In genomic region chr13:58387948-58388347, GRCm38 (mm10) we compare ENCODE assay signal across 8 mouse cellular contexts. TPM values are rescaled to one million over a fixed set of nuclear protein-coding genes. Genes with fewer than 3 reads are reported as not detected.
DNase-seq lines count a peak whose midpoint lies in the region; ATAC-seq lines count a peak whose summit lies in the region.

No protein-coding gene starts in this region.

- ATAC-seq in forebrain, embryonic 16.5 days, result peak; percentile 65
- ATAC-seq in hindbrain, embryonic 13.5 days (ENCODE audit: low FRiP score), result 0 out of 2 replicates have a peak, but pooled peaks have one; percentile 43

- no peak overlapping the region for H3K27ac ChIP-seq in forebrain, embryonic 16.5 days (ENCODE audit: low read length)
- H3K27ac ChIP-seq in hindbrain, embryonic 13.5 days, result no peak overlapping the region; the same call in 1 of the 2 replicates

- H3K36me3 ChIP-seq in forebrain, embryonic 16.5 days (ENCODE audit: control insufficient read depth, insufficient read depth), result peaks cover 8% of the 10 kb centered on the region
- H3K36me3 ChIP-seq in hindbrain, embryonic 13.5 days, result peaks cover 24% of the 10 kb centered on the region

- no peak overlapping the region for H3K4me2 ChIP-seq in forebrain, embryonic 16.5 days (ENCODE audit: low read length)
- no peak overlapping the region for H3K4me2 ChIP-seq in hindbrain, embryonic 13.5 days

- WGBS in forebrain, embryonic 16.5 days, result 10% methylated on average over 7 of the region's 7 CpGs
- 19% methylated on average over 7 of the region's 7 CpGs for WGBS in hindbrain, embryonic 13.5 days

- H3K9me3 ChIP-seq in forebrain, embryonic 16.5 days (ENCODE audit: control insufficient read depth, low read length), result no peaks in the 10 kb centered on the region
- no peaks in the 10 kb centered on the region for H3K9me3 ChIP-seq in hindbrain, embryonic 13.5 days

- H3K4me1 ChIP-seq in forebrain, embryonic 16.5 days (replicated peaks; ENCODE audit: control insufficient read depth, insufficient read depth, low read length), result peaks cover 9% of the 10 kb centered on the region; the same call in 1 of the 2 replicates
- peaks cover 13% of the 10 kb centered on the region for H3K4me1 ChIP-seq in hindbrain, embryonic 13.5 days (replicated peaks)

- H3K27me3 ChIP-seq in forebrain, embryonic 16.5 days (replicated peaks; ENCODE audit: control insufficient read depth, insufficient read depth, low read length), result no peaks in the 10 kb centered on the region
- no peaks in the 10 kb centered on the region for H3K27me3 ChIP-seq in hindbrain, embryonic 13.5 days

- peak; percentile 82 for DNase-seq in R1 (ENCODE audit: low read depth, low spot score)
- DNase-seq in cerebellum, adult 11-12 months, result peak; percentile 23
- DNase-seq in layer of hippocampus, postnatal 14 days (ENCODE audit: low spot score in 2 of 2), result peak; percentile 63 to 69
- peak; percentile 85 for DNase-seq in lung, postnatal 10 days
- peak; percentile 72 for DNase-seq in right cerebral cortex, postnatal 14 days
- peak; percentile 42 to 70 for DNase-seq in urinary bladder, postnatal 4 days (ENCODE audit: low spot score in 2 of 2)

- H3K4me3 ChIP-seq in forebrain, embryonic 16.5 days (replicated peaks; ENCODE audit: low read length), result no peak overlapping the region
- no peak overlapping the region for H3K4me3 ChIP-seq in hindbrain, embryonic 13.5 days

- H3K9ac ChIP-seq in forebrain, embryonic 16.5 days (replicated peaks; ENCODE audit: low read depth, low read length), result no peak overlapping the region
- H3K9ac ChIP-seq in hindbrain, embryonic 13.5 days, result no peak overlapping the region

RNA-seq across cellular contexts. Expression of gene 2210016F16Rik, which starts 2.9 kb away (rescaled TPM):
- polyA plus RNA-seq in forebrain, embryonic 16.5 days (2015; fragmentation: Nextera tagmentation; extraction: Ambion mirVana), result 19.4 and 20.3 TPM in 2 replicates
- 26.2 and 27.6 TPM in 2 replicates for polyA plus RNA-seq in hindbrain, embryonic 13.5 days (2015; fragmentation: Nextera tagmentation; extraction: Ambion mirVana)
- total RNA-seq in layer of hippocampus, postnatal 14 days (2021), result 1 to 10 TPM; 5.7 to 6.3 TPM

RNA-seq across cellular contexts. Expression of gene Rmi1, which starts 14.1 kb away (rescaled TPM):
- 23.8 and 24.2 TPM in 2 replicates for polyA plus RNA-seq in forebrain, embryonic 16.5 days (2015; fragmentation: Nextera tagmentation; extraction: Ambion mirVana)
- polyA plus RNA-seq in hindbrain, embryonic 13.5 days (2015; fragmentation: Nextera tagmentation; extraction: Ambion mirVana), result 24.4 and 24.7 TPM in 2 replicates
- 10 to 100 TPM; 16.3 to 16.6 TPM for total RNA-seq in layer of hippocampus, postnatal 14 days (2021)

RNA-seq across cellular contexts. Expression of gene Hnrnpk, which starts 15.2 kb away (rescaled TPM):
- 1,925 and 2,161 TPM in 2 replicates for polyA plus RNA-seq in forebrain, embryonic 16.5 days (2015; fragmentation: Nextera tagmentation; extraction: Ambion mirVana)
- polyA plus RNA-seq in hindbrain, embryonic 13.5 days (2015; fragmentation: Nextera tagmentation; extraction: Ambion mirVana), result 1,649 and 1,694 TPM in 2 replicates
- 100 to 1,000 TPM; 716 to 724 TPM for total RNA-seq in layer of hippocampus, postnatal 14 days (2021)

RNA-seq across cellular contexts. Expression of gene Kif27, which starts 29.0 kb away (rescaled TPM):
- polyA plus RNA-seq in forebrain, embryonic 16.5 days (2015; fragmentation: Nextera tagmentation; extraction: Ambion mirVana), result 0.93 and 1.4 TPM in 2 replicates
- 1.4 and 2.5 TPM in 2 replicates for polyA plus RNA-seq in hindbrain, embryonic 13.5 days (2015; fragmentation: Nextera tagmentation; extraction: Ambion mirVana)
- 1 to 10 TPM; 2.0 to 3.6 TPM for total RNA-seq in layer of hippocampus, postnatal 14 days (2021)

Comparison
In these comparisons a context has a peak if more than half of its experiments do, and no peak if none do; other contexts are left out.
1. DNase-seq: peak in every context shown above with its lines; median percentile 85 in lung, postnatal 10 days; 82 in R1; 72 in right cerebral cortex, postnatal 14 days; 66 in layer of hippocampus, postnatal 14 days; 56 in urinary bladder, postnatal 4 days; 23 in cerebellum, adult 11-12 months.